Mouse (Mus musculus): ENCODE data around the gene Sdhb. TPM values are rescaled to one million over a fixed set of nuclear protein-coding genes. Genes with fewer than 3 reads are reported as not detected.

Sdhb gene
- polyA plus RNA-seq, 1 experiment from 2014 or later, result 550 TPM

DNA sequence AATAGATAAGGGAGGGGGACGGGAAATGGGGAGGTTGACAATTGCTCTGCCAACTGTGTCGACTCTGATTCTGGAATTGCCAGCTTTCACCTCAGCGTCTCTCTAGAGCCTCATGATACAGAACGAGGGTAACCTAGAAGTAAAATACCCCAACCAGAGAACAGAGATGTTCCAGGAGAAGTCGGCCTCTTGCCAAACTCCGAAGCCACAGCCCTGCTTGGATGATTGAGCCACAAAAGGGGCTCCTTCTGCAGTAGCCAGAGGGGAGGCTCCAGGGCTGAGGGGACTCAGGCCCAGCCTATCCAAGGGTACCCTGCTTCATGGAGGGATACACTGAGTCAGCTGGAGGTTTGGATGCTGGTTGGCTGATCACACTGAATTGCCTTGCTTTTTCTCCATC, 2.7 kb upstream of the Sdhb start:
- 51% methylated on average over 6 of the region's 6 CpGs for WGBS
- Histone ChIP-seq H3K4me1 (ENCODE audit: insufficient read depth, low read length) (peaks cover 31% of the 10 kb centered on the region), H3K4me3 (ENCODE audit: low read length) (no peak overlapping the region), H3K9me3 (ENCODE audit: low read length) (no peaks in the 10 kb centered on the region), H3K27me3 (ENCODE audit: insufficient read depth, low read length) (no peaks in the 10 kb centered on the region), H3K4me2 (replicated peaks; ENCODE audit: low read depth, low read length) (no peak overlapping the region), H3K36me3 (ENCODE audit: insufficient read depth, low read length) (no peaks in the 10 kb centered on the region), H3K9ac (replicated peaks; ENCODE audit: low read length) (no peak overlapping the region), H3K27ac (ENCODE audit: low read length) (no peak overlapping the region)
- ATAC-seq (ENCODE audit: low FRiP score, low TSS enrichment), result no peak

DNA sequence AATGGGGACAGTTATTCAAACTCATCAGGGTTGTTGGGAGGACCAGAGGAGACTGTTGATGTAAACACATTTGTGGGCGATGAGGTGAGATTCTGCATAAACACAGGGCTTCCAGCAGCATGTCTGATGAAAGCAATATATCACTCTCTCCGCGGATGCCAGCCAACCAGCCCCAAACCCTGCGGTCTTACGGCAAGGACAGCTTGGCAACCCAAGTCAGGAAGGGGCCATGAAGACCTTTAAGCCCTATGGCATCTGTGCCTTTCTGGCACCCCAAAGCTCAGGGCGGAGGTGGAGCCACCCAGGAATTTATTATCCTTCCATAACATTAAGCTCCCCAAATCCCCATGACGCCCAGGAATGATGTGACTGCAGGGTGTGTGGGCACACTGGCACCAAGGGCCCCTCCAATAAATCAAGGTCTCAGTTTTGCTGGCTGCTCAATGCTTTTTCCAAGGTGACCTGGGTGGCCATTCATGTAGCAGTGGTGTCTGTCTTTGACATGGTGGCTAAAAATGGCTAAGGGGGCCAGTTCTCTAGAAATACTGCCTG, 1.8 kb upstream of the Sdhb start:
- Histone ChIP-seq H3K4me1 (ENCODE audit: insufficient read depth, low read length) (peaks cover 32% of the 10 kb centered on the region), H3K36me3 (ENCODE audit: insufficient read depth, low read length) (no peaks in the 10 kb centered on the region), H3K9me3 (ENCODE audit: low read length) (no peaks in the 10 kb centered on the region), H3K4me2 (replicated peaks; ENCODE audit: low read depth, low read length) (no peak overlapping the region), H3K27ac (ENCODE audit: low read length) (no peak overlapping the region), H3K27me3 (ENCODE audit: insufficient read depth, low read length) (no peaks in the 10 kb centered on the region), H3K4me3 (ENCODE audit: low read length) (no peak overlapping the region), H3K9ac (replicated peaks; ENCODE audit: low read length) (no peak overlapping the region)
- 75% methylated on average over 7 of the region's 7 CpGs for WGBS
- ATAC-seq (ENCODE audit: low FRiP score, low TSS enrichment), result no peak

DNA sequence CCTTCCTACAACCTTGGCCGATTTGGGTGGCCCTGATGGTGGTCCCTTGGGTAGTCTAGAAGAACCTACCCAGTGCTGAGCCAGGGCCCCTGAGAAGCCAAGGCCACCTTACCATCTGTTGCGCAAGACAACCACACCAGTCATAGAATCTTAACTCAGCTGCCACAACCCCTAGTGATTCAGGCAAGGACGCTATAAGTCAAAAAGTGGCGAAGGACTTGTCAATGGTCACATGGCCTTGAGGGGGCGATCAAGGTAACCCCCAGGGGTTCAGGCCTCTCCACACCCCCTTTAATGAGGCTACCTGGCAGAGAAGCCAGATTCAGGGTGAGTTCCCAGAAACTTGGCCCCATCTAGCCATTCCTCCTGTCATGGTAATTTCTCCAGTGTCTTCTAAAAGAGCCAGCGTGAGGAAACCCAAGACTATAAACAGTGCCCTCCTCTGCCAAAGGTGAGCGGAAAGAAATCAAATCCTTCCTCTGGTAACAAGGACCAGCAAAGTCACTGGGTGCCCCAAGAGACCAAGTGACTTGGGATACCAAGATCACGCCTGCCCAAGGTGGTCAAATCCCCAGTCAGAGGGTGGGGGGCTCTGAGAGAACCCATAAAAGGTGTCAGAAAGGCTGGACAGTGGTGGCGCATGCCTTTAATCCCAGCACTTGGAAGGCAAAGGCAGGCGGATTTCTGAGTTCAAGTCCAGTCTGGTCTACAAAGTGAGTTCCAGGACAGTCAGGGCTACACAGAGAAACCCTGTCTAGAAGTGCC, 1.1 kb upstream of the Sdhb start:
- H3K9ac ChIP-seq (replicated peaks; ENCODE audit: low read length), result no peak overlapping the region
- H3K4me2 ChIP-seq (replicated peaks; ENCODE audit: low read depth, low read length), result no peak overlapping the region
- H3K27ac ChIP-seq (ENCODE audit: low read length), result no peak overlapping the region
- WGBS, result 70% methylated on average over 10 of the region's 10 CpGs
- H3K36me3 ChIP-seq (ENCODE audit: insufficient read depth, low read length), result no peaks in the 10 kb centered on the region
- H3K27me3 ChIP-seq (ENCODE audit: insufficient read depth, low read length), result no peaks in the 10 kb centered on the region
- no peak overlapping the region for H3K4me3 ChIP-seq (ENCODE audit: low read length)
- no peak for ATAC-seq (ENCODE audit: low FRiP score, low TSS enrichment)
- H3K4me1 ChIP-seq (ENCODE audit: insufficient read depth, low read length), result peaks cover 32% of the 10 kb centered on the region
- H3K9me3 ChIP-seq (ENCODE audit: low read length), result no peaks in the 10 kb centered on the region

DNA sequence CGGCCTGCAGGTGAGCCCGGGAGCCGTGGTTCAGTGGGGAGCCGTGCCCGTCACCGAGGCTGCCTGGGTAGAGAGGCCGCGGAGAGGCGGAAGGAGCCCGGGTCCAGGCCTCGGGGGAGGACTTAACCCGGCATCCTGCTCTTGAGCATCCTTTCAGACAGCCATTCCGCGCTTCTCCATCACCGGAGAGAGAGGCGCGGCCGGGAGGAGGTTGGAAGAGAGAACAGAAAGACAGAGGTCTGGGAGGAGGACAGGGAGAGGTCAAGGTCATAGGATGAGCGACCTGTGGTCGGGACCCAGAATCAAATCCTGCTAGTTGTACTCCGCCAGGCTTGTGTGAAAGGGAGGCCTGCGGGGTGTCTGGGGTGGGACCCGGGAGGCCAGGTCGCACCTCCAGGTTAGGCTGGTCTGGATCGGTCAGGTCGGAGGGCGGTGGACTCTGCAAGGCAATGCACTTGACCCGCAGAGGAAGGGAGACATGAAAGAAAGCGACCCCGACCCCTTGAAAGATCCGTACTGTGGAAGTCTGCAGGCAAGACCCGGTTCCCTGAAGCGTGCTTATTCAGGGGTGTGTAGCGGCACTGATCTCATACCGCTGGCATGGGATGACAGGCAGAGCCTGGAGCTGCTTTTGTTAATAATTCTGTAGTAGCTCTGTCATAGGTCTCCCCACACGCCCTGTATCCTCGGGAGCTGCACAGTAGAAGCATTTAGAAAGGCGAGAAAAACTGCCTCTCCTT, 634 bp downstream of the Sdhb start:
- H3K27me3 ChIP-seq (ENCODE audit: insufficient read depth, low read length), result no peaks in the 10 kb centered on the region
- H3K27ac ChIP-seq (ENCODE audit: low read length), result peak overlapping the region; percentile 62
- peaks cover 8% of the 10 kb centered on the region; the same call in 1 of the 2 replicates for H3K36me3 ChIP-seq (ENCODE audit: insufficient read depth, low read length)
- ATAC-seq (ENCODE audit: low FRiP score, low TSS enrichment), result peak; percentile 0; the same call in 1 of the 2 replicates
- no peaks in the 10 kb centered on the region for H3K9me3 ChIP-seq (ENCODE audit: low read length)
- peak overlapping the region; percentile 86 for H3K9ac ChIP-seq (replicated peaks; ENCODE audit: low read length)
- peaks cover 32% of the 10 kb centered on the region for H3K4me1 ChIP-seq (ENCODE audit: insufficient read depth, low read length)
- 2% methylated on average over 38 of the region's 38 CpGs for WGBS
- peak overlapping the region; percentile 88 for H3K4me2 ChIP-seq (replicated peaks; ENCODE audit: low read depth, low read length)
- H3K4me3 ChIP-seq (ENCODE audit: low read length), result peak overlapping the region; percentile 77

DNA sequence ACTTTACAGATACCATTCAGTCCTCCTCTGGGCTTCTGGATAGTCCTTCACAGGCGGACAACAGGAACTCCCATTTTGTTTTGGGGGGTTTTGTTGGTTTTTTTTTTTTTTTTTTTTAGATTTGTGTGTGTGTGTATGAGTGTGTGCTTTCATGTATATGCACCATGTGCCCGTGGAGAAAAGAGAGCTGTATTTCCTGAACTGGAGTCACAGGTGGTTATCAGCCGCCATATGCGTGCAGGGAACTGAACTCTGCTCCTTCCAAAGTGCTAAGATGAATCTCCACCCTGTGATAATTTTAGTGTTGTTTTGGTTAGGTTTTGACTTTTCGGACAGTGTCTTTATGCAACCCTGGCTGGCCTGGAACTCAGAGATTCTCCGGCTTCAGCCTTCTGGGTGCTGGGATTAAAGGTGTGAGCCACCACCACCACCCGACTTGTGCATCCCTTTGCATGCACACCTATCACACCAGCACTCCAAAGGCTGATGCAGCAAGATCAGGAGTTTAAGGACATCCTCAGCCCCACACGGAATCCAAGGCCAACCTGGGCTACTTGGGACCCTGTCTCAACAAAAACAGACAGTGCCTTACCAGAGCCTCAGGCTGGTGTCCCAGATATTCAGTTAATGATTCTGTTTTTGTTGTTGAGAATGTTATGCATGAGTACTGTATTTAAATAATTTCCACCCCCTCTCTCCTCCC, 1.4 kb downstream of the Sdhb start:
- Histone ChIP-seq H3K9me3 (ENCODE audit: low read length) (no peaks in the 10 kb centered on the region), H3K4me2 (replicated peaks; ENCODE audit: low read depth, low read length) (peak overlapping the region; percentile 88), H3K4me1 (ENCODE audit: insufficient read depth, low read length) (peaks cover 27% of the 10 kb centered on the region), H3K27me3 (ENCODE audit: insufficient read depth, low read length) (no peaks in the 10 kb centered on the region), H3K27ac (ENCODE audit: low read length) (peak overlapping the region; percentile 82), H3K4me3 (ENCODE audit: low read length) (peak overlapping the region; percentile 77), H3K9ac (replicated peaks; ENCODE audit: low read length) (peak overlapping the region; percentile 86), H3K36me3 (ENCODE audit: insufficient read depth, low read length) (peaks cover 8% of the 10 kb centered on the region; the same call in 1 of the 2 replicates)
- ATAC-seq (ENCODE audit: low FRiP score, low TSS enrichment), result no peak
- WGBS, result 71% methylated on average over 8 of the region's 8 CpGs

DNA sequence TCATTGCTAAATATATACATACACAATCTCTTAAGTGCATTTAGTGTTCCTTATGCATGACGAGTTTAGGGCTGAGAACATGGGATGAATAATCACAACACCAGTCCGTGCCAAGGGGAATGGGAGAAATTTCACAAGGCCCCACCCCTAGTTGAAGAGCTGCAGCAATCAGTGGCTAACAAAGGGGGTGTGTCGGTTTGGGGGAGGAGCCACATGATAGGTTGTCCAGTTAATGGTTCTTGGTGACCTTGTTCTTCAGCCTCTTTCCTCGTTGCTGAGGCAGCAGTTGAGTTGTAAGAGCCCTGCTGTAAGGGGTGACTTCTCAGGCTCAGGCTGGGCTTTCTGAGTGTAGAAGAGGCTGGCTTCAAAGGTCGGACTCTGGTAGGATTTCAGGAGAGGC, 1.9 kb downstream of the Sdhb start:
- ATAC-seq (ENCODE audit: low FRiP score, low TSS enrichment), result no peak
- 25% methylated on average over 5 of the region's 5 CpGs for WGBS
- peak overlapping the region; percentile 88 for H3K4me2 ChIP-seq (replicated peaks; ENCODE audit: low read depth, low read length)

DNA sequence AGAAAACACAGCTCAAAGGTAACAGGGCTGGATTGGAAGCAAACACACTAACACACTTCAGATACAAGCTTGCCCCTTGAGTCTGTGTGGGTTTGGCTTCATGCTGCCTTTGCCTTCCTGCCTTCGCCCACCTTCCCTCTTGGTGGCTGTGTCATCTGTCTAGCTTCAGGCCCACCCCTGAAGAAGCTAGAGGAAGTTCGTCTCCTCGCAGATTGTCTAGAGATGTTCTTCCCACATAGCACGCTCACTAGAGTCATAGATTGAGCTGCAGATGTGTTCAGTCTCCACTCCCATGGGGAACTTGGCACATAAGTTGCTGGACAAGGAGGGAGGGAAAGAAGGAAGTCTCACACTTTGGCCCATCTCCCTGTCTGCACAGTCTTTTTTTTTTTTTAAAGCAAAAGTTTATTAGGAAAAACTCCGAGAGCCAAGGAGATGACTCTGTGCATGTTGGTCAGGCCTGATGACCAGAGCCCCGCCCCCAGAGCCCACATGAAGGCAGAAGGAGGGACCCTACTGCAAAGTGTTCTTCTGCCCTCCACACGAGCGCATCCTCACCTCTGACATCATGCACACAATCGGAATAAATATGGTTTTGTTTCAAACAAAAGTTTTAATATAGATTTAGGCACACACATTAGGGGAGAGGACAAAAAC, 3.1 kb downstream of the Sdhb start:
- H3K9me3 ChIP-seq (ENCODE audit: low read length), result no peaks in the 10 kb centered on the region
- H3K27ac ChIP-seq (ENCODE audit: low read length), result no peak overlapping the region
- no peak overlapping the region for H3K4me2 ChIP-seq (replicated peaks; ENCODE audit: low read depth, low read length)
- H3K4me1 ChIP-seq (ENCODE audit: insufficient read depth, low read length), result peaks cover 24% of the 10 kb centered on the region
- WGBS, result 67% methylated on average over 9 of the region's 9 CpGs
- H3K36me3 ChIP-seq (ENCODE audit: insufficient read depth, low read length), result peaks cover 8% of the 10 kb centered on the region; the same call in 1 of the 2 replicates
- no peak overlapping the region for H3K4me3 ChIP-seq (ENCODE audit: low read length)
- H3K27me3 ChIP-seq (ENCODE audit: insufficient read depth, low read length), result no peaks in the 10 kb centered on the region
- no peak overlapping the region for H3K9ac ChIP-seq (replicated peaks; ENCODE audit: low read length)
- ATAC-seq (ENCODE audit: low FRiP score, low TSS enrichment), result no peak

More for the DNA sequence above, 1.9 kb downstream of the Sdhb start:
- Histone ChIP-seq H3K9me3 (ENCODE audit: low read length) (no peaks in the 10 kb centered on the region), H3K4me1 (ENCODE audit: insufficient read depth, low read length) (peaks cover 24% of the 10 kb centered on the region), H3K9ac (replicated peaks; ENCODE audit: low read length) (peak overlapping the region; percentile 9; the same call in 1 of the 2 replicates), H3K27ac (ENCODE audit: low read length) (peak overlapping the region; percentile 82), H3K4me3 (ENCODE audit: low read length) (no peak overlapping the region), H3K27me3 (ENCODE audit: insufficient read depth, low read length) (no peaks in the 10 kb centered on the region), H3K36me3 (ENCODE audit: insufficient read depth, low read length) (peaks cover 8% of the 10 kb centered on the region; the same call in 1 of the 2 replicates)

DNA sequence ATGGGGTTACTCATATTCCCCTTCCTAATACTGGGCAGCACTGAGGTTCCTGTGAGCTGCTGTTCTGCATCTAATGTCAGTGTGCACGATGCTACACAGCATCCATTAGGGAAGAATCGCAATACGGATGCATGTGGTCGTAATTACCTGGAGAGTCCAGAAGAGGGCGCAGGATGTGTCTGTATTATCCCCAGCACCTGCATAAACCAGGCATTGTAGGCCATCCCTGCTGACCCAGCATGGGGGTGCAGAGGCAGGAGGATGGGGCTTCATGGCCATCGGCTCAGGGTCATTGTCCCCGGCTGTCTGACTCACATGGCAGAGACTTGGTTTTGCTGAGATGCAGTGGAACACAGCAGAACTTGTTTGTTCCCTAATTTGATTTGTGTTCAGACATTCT, 3.6 kb downstream of the Sdhb start:
- H3K9ac ChIP-seq (replicated peaks; ENCODE audit: low read length), result no peak overlapping the region
- H3K27ac ChIP-seq (ENCODE audit: low read length), result no peak overlapping the region
- H3K4me1 ChIP-seq (ENCODE audit: insufficient read depth, low read length), result peaks cover 24% of the 10 kb centered on the region
- no peak for ATAC-seq (ENCODE audit: low FRiP score, low TSS enrichment)
- H3K4me2 ChIP-seq (replicated peaks; ENCODE audit: low read depth, low read length), result no peak overlapping the region
- H3K27me3 ChIP-seq (ENCODE audit: insufficient read depth, low read length), result no peaks in the 10 kb centered on the region
- WGBS, result 16% methylated on average over 7 of the region's 7 CpGs
- H3K9me3 ChIP-seq (ENCODE audit: low read length), result no peaks in the 10 kb centered on the region
- H3K36me3 ChIP-seq (ENCODE audit: insufficient read depth, low read length), result peaks cover 8% of the 10 kb centered on the region; the same call in 1 of the 2 replicates
- no peak overlapping the region for H3K4me3 ChIP-seq (ENCODE audit: low read length)

Data from kidney, embryonic 16.5 days (tissue).